Mouse (Mus musculus) liver, postnatal 0 days (tissue): ENCODE results near the gene Iqcd.

Source experiments
- CTCF ChIP-seq: sonication (generic); IDR thresholded peaks from 2 replicates; pipeline ENCODE4 v1.5.1; 2016; ENCODE audit warnings: antibody characterized with exemption, low read depth
- EP300 ChIP-seq: IDR thresholded peaks from 2 replicates; pipeline ENCODE4 v1.6.1; 2016; ENCODE audit warnings: antibody characterized with exemption, low read depth, mild to moderate bottlenecking

- TF ChIP-seq CTCF (no peak), EP300 (no peak)
Observed at GRCm38 (mm10) chr5:120610906-120611305, 22.1 kb downstream of the Iqcd start.
